Mouse (Mus musculus) CH12.LX (cell line): Measurements from ENCODE around the gene Fosl1. TPM values are rescaled to one million over a fixed set of nuclear protein-coding genes. Genes with fewer than 3 reads are reported as not detected.

Experiments
- DNase-seq: peaks from one replicate; pipeline ENCODE4 v3.0.0-alpha.2; 2013; ENCODE audit errors: extremely low read depth
- H3K27ac ChIP-seq: 2 replicates; pipeline ENCODE4 v1.5.1; 2012; ENCODE audit warnings: low read depth, mild to moderate bottlenecking, control low read depth, moderate library complexity; ENCODE audit not compliant: insufficient read depth
- H3K27me3 ChIP-seq: replicated peaks from 2 replicates; pipeline ENCODE3; 2012; ENCODE audit warnings: inconsistent platforms
- H3K36me3 ChIP-seq, 2 experiments: replicated peaks in 1 of 2; 2 replicates each; pipeline versions ENCODE3 to v1.6.1; 2012; ENCODE audit warnings: inconsistent platforms in 1 of 2, low read length in 1 of 2, mild to moderate bottlenecking in 1 of 2, mixed read lengths in 1 of 2, moderate library complexity in 1 of 2; ENCODE audit not compliant: control insufficient read depth in 1 of 2, insufficient read depth in 1 of 2
- H3K4me1 ChIP-seq, 2 experiments: 2 replicates each; pipeline ENCODE4 v1.6.1; 2012; ENCODE audit warnings: inconsistent platforms in 1 of 2, moderate library complexity in 1 of 2; ENCODE audit not compliant: insufficient read depth in 2 of 2, control insufficient read depth in 1 of 2
- H3K4me2 ChIP-seq: 2 replicates; pipeline ENCODE4 v1.6.1; 2012; ENCODE audit warnings: low read depth, mild to moderate bottlenecking, control low read depth; ENCODE audit not compliant: poor library complexity, insufficient read depth, severe bottlenecking
- H3K4me3 ChIP-seq, 3 experiments: fragments of 150-350 bp in 1 of 3; sonication (generic) in 1 of 3; replicated peaks in 1 of 3; 2 replicates each; pipeline versions ENCODE3 to v1.5.1; 2011 to 2012; ENCODE audit warnings: low read depth in 2 of 3, low read length in 2 of 3, mild to moderate bottlenecking in 2 of 3, moderate library complexity in 2 of 3, control low read depth in 1 of 3, improper control_type of control experiment in 1 of 3, inconsistent platforms in 1 of 3, mixed read lengths in 1 of 3; ENCODE audit not compliant: poor library complexity in 1 of 3
- H3K79me2 ChIP-seq: replicated peaks from 2 replicates; pipeline ENCODE4 v1.6.1; 2012; ENCODE audit warnings: mild to moderate bottlenecking, moderate library complexity; ENCODE audit not compliant: control insufficient read depth, poor library complexity, insufficient read depth, severe bottlenecking; ENCODE audit errors: extremely low read depth
- H3K9ac ChIP-seq: 2 replicates; pipeline ENCODE4 v1.6.1; 2012; ENCODE audit warnings: low read depth, mild to moderate bottlenecking, control low read depth, moderate library complexity; ENCODE audit not compliant: insufficient read depth
- H3K9me3 ChIP-seq: replicated peaks from 2 replicates; pipeline ENCODE3; 2012; ENCODE audit warnings: low read length, inconsistent platforms, mixed read lengths
- CHD1 ChIP-seq: IDR thresholded peaks from 2 replicates; pipeline ENCODE4 v1.6.1; 2012; ENCODE audit warnings: low read depth, low read length, improper control_type of control experiment, inconsistent platforms
- E2F4 ChIP-seq: IDR thresholded peaks from 2 replicates; pipeline ENCODE4 v1.6.1; 2011; ENCODE audit warnings: low read depth, low read length, improper control_type of control experiment; ENCODE audit not compliant: insufficient replicate concordance
- ELF1 ChIP-seq: IDR thresholded peaks from 2 replicates; pipeline ENCODE4 v1.6.1; 2014; ENCODE audit warnings: low read depth, mild to moderate bottlenecking, inconsistent platforms, low read length, improper control_type of control experiment
- JUND ChIP-seq: conservative IDR thresholded peaks from 2 replicates; pipeline ENCODE4 v1.6.1; 2011; ENCODE audit warnings: low read depth, low read length, improper control_type of control experiment
- KAT2A ChIP-seq: IDR thresholded peaks from 2 replicates; pipeline ENCODE4 v1.6.1; 2012; ENCODE audit warnings: low read length, improper control_type of control experiment, inconsistent platforms; ENCODE audit not compliant: insufficient replicate concordance
- MAFK ChIP-seq: IDR thresholded peaks from 2 replicates; pipeline ENCODE4 v1.6.1; 2011; ENCODE audit warnings: low read length, improper control_type of control experiment; ENCODE audit not compliant: insufficient replicate concordance
- MAX ChIP-seq: IDR thresholded peaks from 2 replicates; pipeline ENCODE4 v1.6.1; 2011; ENCODE audit warnings: low read length, improper control_type of control experiment
- POLR2A ChIP-seq: IDR thresholded peaks from 2 replicates; pipeline ENCODE4 v1.6.1; 2011; ENCODE audit warnings: low read depth, mild to moderate bottlenecking, improper control_type of control experiment, low read length
- POLR2AphosphoS2 ChIP-seq: IDR thresholded peaks from 2 replicates; pipeline ENCODE4 v1.6.1; 2011; ENCODE audit warnings: low read depth, low read length, improper control_type of control experiment
- RCOR1 ChIP-seq: conservative IDR thresholded peaks from 2 replicates; pipeline ENCODE4 v1.6.1; 2012; ENCODE audit warnings: low read depth, mild to moderate bottlenecking, inconsistent platforms, low read length, improper control_type of control experiment
- TCF12 ChIP-seq: IDR thresholded peaks from 2 replicates; pipeline ENCODE4 v1.6.1; 2014; ENCODE audit warnings: low read depth, mild to moderate bottlenecking, inconsistent platforms, low read length, improper control_type of control experiment
- USF1 ChIP-seq: IDR thresholded peaks from 2 replicates; pipeline ENCODE4 v1.6.1; 2014; ENCODE audit warnings: low read depth, mild to moderate bottlenecking, inconsistent platforms, low read length, improper control_type of control experiment
- USF2 ChIP-seq: conservative IDR thresholded peaks from 2 replicates; pipeline ENCODE4 v1.6.1; 2011; ENCODE audit warnings: low read depth, low read length, improper control_type of control experiment
- ZC3H11A ChIP-seq: IDR thresholded peaks from 2 replicates; pipeline ENCODE4 v1.6.1; 2012; ENCODE audit warnings: low read depth, mild to moderate bottlenecking, inconsistent platforms, low read length, improper control_type of control experiment
- ZKSCAN1 ChIP-seq: IDR thresholded peaks from 2 replicates; pipeline ENCODE4 v1.6.1; 2012; ENCODE audit warnings: low read depth, inconsistent platforms, low read length, improper control_type of control experiment, borderline replicate concordance
- ZNF384 ChIP-seq: IDR thresholded peaks from 2 replicates; pipeline ENCODE4 v1.6.1; 2012; ENCODE audit warnings: low read depth, low read length, improper control_type of control experiment, inconsistent platforms
- dilution Hi-C: fragments of 300-500 bp; cut with MboI; formaldehyde crosslinking; loops from 2 replicates; pipeline ENCODE4 v1.14.3; 2020; ENCODE audit warnings: low sequenced_read_pairs; ENCODE audit not compliant: extremely low pct_unique_long_range_greater_than_20kb, extremely low pct_ligation_motif_present
- in situ Hi-C: fragments of 300-500 bp; cut with MboI; formaldehyde crosslinking; loops from 3 replicates; pipeline ENCODE4 v1.14.3; 2019; ENCODE audit warnings: low sequenced_read_pairs, low pct_ligation_motif_present, low pct_unique_long_range_greater_than_20kb, mixed read lengths
- polyA plus RNA-seq: library from polyadenylated mRNA; unstranded; fragments of >175 nt; gene quantifications from 2 replicates; pipeline ENCODE4 v1.2.1, GENCODE M21; 2012; ENCODE audit warnings: low read depth; ENCODE audit not compliant: insufficient read length
- total RNA-seq, 2 experiments: library from RNA; depleted of rRNA; stranded (reverse); fragments of 300-350 nt in 1 of 2; fragments of >200 nt in 1 of 2; gene quantifications; 2 replicates each; pipeline ENCODE4 v1.2.3; 2012 to 2014

Gene Fosl1
- total and polyA plus RNA-seq, 3 experiments, result not detected

DNA sequence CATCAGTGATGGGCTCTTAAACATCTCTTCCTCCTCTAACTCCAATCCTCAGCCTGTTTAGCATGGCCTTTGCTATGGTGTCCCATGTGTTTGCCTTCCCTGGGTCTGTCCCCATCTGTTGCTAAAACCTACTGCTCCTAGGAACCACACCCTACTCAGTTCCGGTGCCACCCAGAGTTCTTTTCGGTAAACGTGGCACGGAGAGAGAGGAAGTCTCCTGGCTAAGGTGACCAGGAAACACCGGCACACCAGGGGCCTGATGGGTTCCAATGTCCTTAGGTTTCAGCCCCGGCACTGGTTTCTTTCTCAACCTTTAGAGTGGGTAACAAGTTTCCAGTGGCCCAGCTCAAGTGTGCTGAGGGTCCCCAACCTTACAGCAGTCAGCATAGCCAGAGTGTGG, 26.8 kb upstream of the Fosl1 start:
- DNase-seq, result no peak

DNA sequence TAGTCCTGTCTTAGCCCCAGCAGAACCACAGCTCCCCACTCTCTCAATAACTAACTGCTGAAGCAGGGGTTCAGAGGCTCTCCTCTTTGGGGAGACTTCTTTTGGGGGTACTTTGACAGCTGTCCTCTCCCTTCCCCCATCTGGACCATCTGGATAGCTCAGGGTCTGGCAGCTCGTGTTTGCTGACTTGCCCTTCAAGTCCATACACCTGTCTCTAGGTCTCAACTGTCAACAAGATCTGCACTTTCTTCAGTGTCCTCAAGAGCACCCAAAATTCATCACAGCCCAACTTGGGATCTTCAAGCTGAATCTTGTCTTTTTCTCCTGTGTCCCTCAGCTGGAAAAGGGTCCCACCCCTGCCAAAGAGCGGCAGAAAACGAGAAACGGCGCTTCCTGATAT, 25.6 kb upstream of the Fosl1 start:
- Histone ChIP-seq H3K4me1 (peaks cover 16 to 27% of the 10 kb centered on the region in 2 experiments), H3K79me2 (no peaks in the 10 kb centered on the region; the same call in 1 of the 2 replicates), H3K27ac (no peak overlapping the region), H3K27me3 (no peaks in the 10 kb centered on the region), H3K4me2 (no peak overlapping the region), H3K36me3 (peaks cover 30 to 68% of the 10 kb centered on the region in 2 experiments), H3K9me3 (no peaks in the 10 kb centered on the region), H3K9ac (no peak overlapping the region)
- dilution Hi-C loops, result no loop called here
- DNase-seq, result no peak
- TF ChIP-seq USF1 (no peak), RCOR1 (no peak), ZKSCAN1 (no peak), MAX (no peak), POLR2A (no peak), MAFK (no peak), KAT2A (no peak), JUND (no peak)
- TF ChIP-seq, all 38 proteins: peak for 0
- no peak overlapping the region for H3K4me3 ChIP-seq
- in situ Hi-C loops, result no loop called here

More for the DNA sequence above, 26.8 kb upstream of the Fosl1 start:
- no peak overlapping the region for H3K9ac ChIP-seq
- dilution Hi-C loops, result no loop called here
- H3K79me2 ChIP-seq, result no peaks in the 10 kb centered on the region
- TF ChIP-seq POLR2A, result no peak
- TF ChIP-seq ELF1, result no peak
- no peak for TF ChIP-seq TCF12
- no peak for TF ChIP-seq ZC3H11A
- TF ChIP-seq USF2, result no peak
- TF ChIP-seq E2F4, result no peak
- TF ChIP-seq CHD1, result no peak
- TF ChIP-seq ZNF384, result no peak
- TF ChIP-seq POLR2AphosphoS2, result no peak
- TF ChIP-seq, all 38 proteins: peak for 0
- Histone ChIP-seq H3K27me3 (no peaks in the 10 kb centered on the region), H3K27ac (no peak overlapping the region), H3K4me3 (no peak overlapping the region), H3K9me3 (no peaks in the 10 kb centered on the region), H3K4me1 (peaks cover 6 to 15% of the 10 kb centered on the region in 2 experiments), H3K36me3 (peaks cover 21 to 59% of the 10 kb centered on the region in 2 experiments), H3K4me2 (no peak overlapping the region)
- in situ Hi-C loops, result no loop called here
